Mouse (Mus musculus) left cerebral cortex, adult 2 months (tissue): ENCODE measurements around the gene Sh3bgrl3. TPM values are rescaled to one million over a fixed set of nuclear protein-coding genes. Genes with fewer than 3 reads are reported as not detected.

Experiments used
- DNase-seq, 2 experiments: peaks; one replicate each; pipeline ENCODE4 v3.0.0; 2021 to 2022; ENCODE audit warnings: low spot score in 2 of 2, mixed read lengths in 1 of 2; ENCODE audit errors: extremely low spot score in 1 of 2
- H3K27ac ChIP-seq: fragments of 200-600 bp; 2 replicates; pipeline ENCODE4 v1.8.1; 2022
- H3K4me3 ChIP-seq: fragments of 200-600 bp; 2 replicates; pipeline ENCODE4 v1.8.1; 2022
- CTCF ChIP-seq: fragments of 200-600 bp; IDR thresholded peaks from 2 replicates; pipeline ENCODE4 v1.8.1; 2022; ENCODE audit warnings: antibody characterized with exemption, mild to moderate bottlenecking, moderate library complexity
- intact Hi-C: fragments of 180-260 bp; cut with DNase I; formaldehyde crosslinking; loops from one replicate; pipeline ENCODE4 v1.15.1; 2025
- total RNA-seq, 2 experiments: library from RNA; stranded (reverse); gene quantifications; 2 replicates each; pipeline ENCODE4 v1.2.3; 2021

Gene Sh3bgrl3
- total RNA-seq, 2 experiments from 2014 or later, result 185 to 191 TPM

- Histone ChIP-seq H3K4me3 (no peak overlapping the region), H3K27ac (no peak overlapping the region)
- intact Hi-C loops, result no loop called here
- no peak for DNase-seq
- peak; percentile 2; the same call in 1 of the 2 replicates for TF ChIP-seq CTCF
Measured at GRCm38 (mm10) chr4:134084999-134085398, 43.6 kb downstream of the Sh3bgrl3 start.

DNA sequence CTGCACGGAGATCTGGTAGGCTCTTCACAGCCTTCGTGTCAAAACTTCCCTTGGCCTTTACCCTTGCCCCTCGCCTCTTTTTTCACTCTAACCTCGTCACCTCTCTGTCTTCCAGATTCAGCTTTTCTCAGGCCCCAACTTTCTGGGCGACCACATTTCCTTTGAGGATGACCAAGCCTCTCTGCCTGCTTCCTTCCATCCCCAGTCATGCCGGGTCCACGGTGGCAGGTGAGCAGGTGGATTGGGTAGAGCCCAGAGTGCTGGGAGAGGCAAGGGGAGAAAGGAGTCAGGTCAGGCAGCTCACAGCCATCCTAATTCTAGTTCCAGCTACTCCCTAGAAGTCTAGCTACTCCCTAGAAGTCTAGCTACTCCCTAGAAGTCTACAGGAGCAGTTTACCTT, 46.1 kb downstream of the Sh3bgrl3 start:
- intact Hi-C loops, result no loop called here
- no peak overlapping the region for H3K27ac ChIP-seq
- H3K4me3 ChIP-seq, result peak overlapping the region; percentile 50
- TF ChIP-seq CTCF, result no peak
- no peak for DNase-seq

DNA sequence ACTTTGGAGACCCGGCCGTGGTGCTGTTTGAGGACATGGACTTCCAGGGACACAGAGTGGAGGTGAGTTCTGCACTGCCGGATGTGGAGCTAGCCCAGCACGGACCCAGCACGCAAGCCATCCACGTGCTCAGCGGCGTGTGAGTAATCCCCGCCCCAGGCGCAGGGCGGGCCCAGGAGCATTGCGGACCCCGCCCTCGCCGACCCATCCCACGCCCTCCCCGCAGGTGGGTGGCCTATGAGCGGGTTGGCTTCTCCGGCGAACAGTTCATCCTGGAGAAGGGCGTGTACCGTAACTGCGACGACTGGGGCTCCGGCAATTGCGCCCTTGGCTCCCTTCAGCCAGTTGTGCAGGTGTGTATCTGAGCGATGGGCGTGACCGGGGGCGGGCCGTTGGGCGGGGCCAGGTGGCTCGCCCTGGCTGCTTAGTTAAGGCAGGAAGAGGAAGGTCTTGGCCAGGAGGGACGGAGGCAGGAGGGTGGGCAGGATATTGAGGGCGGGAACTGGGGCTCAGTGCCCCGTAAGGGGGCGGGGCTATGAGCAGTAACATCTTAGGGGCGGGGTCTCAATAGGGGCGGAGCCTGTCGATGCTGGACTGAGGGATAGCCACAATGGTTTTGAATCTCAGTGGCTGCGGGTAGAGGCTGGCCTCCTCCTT, 46.7 kb downstream of the Sh3bgrl3 start:
- intact Hi-C loops, result no loop called here
- peak overlapping the region; percentile 50 for H3K4me3 ChIP-seq
- peak; percentile 68 to 73 for DNase-seq
- no peak overlapping the region for H3K27ac ChIP-seq
- no peak for TF ChIP-seq CTCF

DNA sequence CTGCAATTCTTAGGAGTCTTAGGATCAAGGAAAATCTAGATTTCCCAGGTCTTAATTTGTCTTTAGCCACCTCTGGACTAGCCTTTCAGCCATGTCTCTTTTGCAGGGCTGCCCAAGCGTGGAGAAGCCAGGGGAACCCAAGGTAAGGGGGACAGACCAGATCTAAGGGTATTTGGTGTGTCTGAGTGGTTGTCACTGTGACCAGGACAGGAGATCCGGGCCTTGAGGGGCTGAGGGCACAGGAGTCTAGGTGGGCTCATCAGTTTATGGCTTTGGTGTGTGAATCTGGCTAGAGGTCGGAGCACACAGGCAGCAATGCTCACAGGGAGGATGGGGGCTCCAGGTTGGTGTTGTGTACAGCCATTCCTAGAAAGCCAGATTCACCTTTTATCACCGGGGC, 47.9 kb downstream of the Sh3bgrl3 start:
- intact Hi-C loops, result no loop called here
- H3K27ac ChIP-seq, result no peak overlapping the region
- no peak overlapping the region for H3K4me3 ChIP-seq
- no peak for TF ChIP-seq CTCF
- DNase-seq, result no peak

- intact Hi-C loops, result loop anchor here (2.0 kb wide), 1 partner anchor 42 kb away; no protein-coding TSS in a partner anchor
- peak; percentile 25 to 37 for DNase-seq
- Histone ChIP-seq H3K27ac (no peak overlapping the region), H3K4me3 (no peak overlapping the region)
- peak; percentile 54 for TF ChIP-seq CTCF
Measured at GRCm38 (mm10) chr4:134078694-134079093, 49.9 kb downstream of the Sh3bgrl3 start.

Other genes starting within 250 kb of the Sh3bgrl3 start
- gene Rps6ka1, start 241.0 kb downstream of the Sh3bgrl3 start, total RNA-seq, result 10 to 100 TPM; 11.8 to 12.6 TPM
- gene Hmgn2, start 160.1 kb downstream of the Sh3bgrl3 start, total RNA-seq, result 10 to 100 TPM; 87.8 to 99.8 TPM
- gene Dhdds, start 127.9 kb downstream of the Sh3bgrl3 start, total RNA-seq, result 10 to 100 TPM; 61.4 to 62.2 TPM
- not detected for gene Lin28a, start 109.9 kb downstream of the Sh3bgrl3 start, total RNA-seq
- gene Zfp683, start 75.0 kb downstream of the Sh3bgrl3 start, total RNA-seq, result not detected
- 1 to 10 TPM; 2.3 to 2.4 TPM for gene Crybg2, start 68.0 kb downstream of the Sh3bgrl3 start, total RNA-seq
- 1 to 10 TPM; 2.6 to 3.3 TPM for gene Cd52, start 33.7 kb downstream of the Sh3bgrl3 start, total RNA-seq
- 10 to 100 TPM; 39.7 to 47.1 TPM for gene Ubxn11, start 26.2 kb downstream of the Sh3bgrl3 start, total RNA-seq
- gene Cep85, start 58.3 kb upstream of the Sh3bgrl3 start, total RNA-seq, result 10 to 100 TPM; 14.9 to 16.5 TPM
- not detected for gene Gm7534, start 74.2 kb upstream of the Sh3bgrl3 start, total RNA-seq
- not detected for gene Catsper4, start 98.6 kb upstream of the Sh3bgrl3 start, total RNA-seq
- under 1 TPM; 0.32 to 0.58 TPM for gene Cnksr1, start 109.6 kb upstream of the Sh3bgrl3 start, total RNA-seq
- gene E130218I03Rik, start 114.9 kb upstream of the Sh3bgrl3 start, total RNA-seq, result not detected
- 10 to 100 TPM; 11.6 to 12.9 TPM for gene Zfp593, start 116.8 kb upstream of the Sh3bgrl3 start, total RNA-seq
- not detected for gene Gm30191, start 118.1 kb upstream of the Sh3bgrl3 start, total RNA-seq
- gene Grrp1, start 125.3 kb upstream of the Sh3bgrl3 start, total RNA-seq, result 1 to 10 TPM; 3.0 to 3.6 TPM
- gene Pdik1l, start 159.1 kb upstream of the Sh3bgrl3 start, total RNA-seq, result 10 to 100 TPM; 17.5 to 20.4 TPM
- under 1 TPM; 0.21 to 0.25 TPM for gene Trim63, start 186.3 kb upstream of the Sh3bgrl3 start, total RNA-seq
- not detected for gene Slc30a2, start 214.4 kb upstream of the Sh3bgrl3 start, total RNA-seq